Mouse (Mus musculus): ENCODE measurements around the gene Gm5426. TPM values are rescaled to one million over a fixed set of nuclear protein-coding genes. Genes with fewer than 3 reads are reported as not detected.
"Not testable (repeated sequence)": the region's sequence is repeated elsewhere in the genome, so short reads cannot be mapped to it uniquely, and the experiment has no call there.

Gene Gm5426
- total RNA-seq, 2 experiments from 2014 or later: not detected

DNA sequence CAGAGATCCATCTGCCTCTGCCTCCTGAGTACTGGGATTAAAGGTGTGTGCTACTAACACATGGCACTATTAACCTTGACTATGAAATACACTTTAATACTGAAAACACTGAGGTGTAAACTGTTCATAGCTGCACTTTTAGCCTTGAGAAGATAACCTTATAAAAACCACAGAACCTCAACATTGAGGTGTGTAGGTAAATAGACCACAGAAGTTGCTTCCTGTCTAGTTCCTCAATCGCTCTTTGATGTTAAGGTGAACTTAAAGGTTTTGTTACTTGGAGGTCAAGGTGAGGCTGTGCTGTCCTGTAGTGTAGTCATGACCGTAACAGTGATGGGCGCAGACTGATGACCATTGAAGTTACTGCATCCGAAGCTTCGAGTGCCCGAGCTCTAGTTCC, 5.3 kb upstream of the Gm5426 start:
- no peak for DNase-seq (ENCODE audit: low spot score in 2 of 2)
- intact Hi-C loops (cut with DNase I): loop anchor here (5.0 to 10.0 kb wide), 3 partner anchors 81 to 1554 kb away; partner anchors contain the start of gene Btg1

DNA sequence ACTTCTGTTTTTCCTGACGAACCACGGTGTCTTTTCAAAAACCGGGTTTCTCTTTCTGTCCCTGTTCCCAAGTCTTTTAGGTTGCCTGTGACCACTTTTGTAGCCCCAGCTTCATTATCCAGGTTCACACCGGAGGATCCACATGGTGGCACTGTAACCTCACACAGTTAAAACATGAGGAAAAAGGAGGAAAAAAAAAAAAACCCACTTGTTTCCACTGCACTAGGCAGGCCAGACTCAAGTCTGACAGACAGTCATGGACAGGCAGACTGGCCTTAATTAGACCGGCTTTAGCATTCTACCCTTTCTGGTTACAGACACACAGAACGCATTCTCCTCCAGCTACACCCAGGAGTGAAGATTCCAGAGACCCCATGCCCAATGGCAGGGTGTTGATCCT, 4.2 kb upstream of the Gm5426 start:
- DNase-seq (ENCODE audit: low spot score in 2 of 2): peak; percentile 65 to 72
- intact Hi-C loops (cut with DNase I): loop anchor here (1.0 to 10.0 kb wide), 5 partner anchors 80 to 1553 kb away; partner anchors contain the start of gene Btg1

DNA sequence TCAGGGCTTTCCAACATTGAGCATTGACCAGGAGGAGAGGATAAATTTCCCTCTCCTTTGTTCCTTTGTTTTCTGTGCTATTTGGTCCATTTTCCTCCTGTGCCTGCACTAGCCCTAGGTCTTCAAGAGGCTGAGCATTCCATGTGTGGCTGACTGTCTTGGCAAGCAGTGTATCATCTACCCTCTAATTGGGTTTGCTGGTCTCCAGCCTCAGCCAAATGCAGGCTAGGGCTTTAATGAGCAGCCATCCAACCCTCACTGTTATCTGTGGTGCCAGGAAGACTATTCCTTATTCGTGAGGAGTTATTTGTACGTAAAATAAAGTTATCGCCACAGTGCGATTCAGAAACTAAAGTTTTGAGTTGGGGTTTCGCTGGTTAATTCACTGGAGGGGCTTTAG, 2.2 kb downstream of the Gm5426 start:
- intact Hi-C loops (cut with DNase I): loop anchor here (10.0 kb wide), 1 partner anchor 1546 kb away; no protein-coding TSS in a partner anchor
- no peak for DNase-seq (ENCODE audit: low spot score in 2 of 2)

- DNase-seq (ENCODE audit: low spot score in 2 of 2): not testable (repeated sequence)
Measured at GRCm38 (mm10) chr10:96139274-96139673, 2.9 kb downstream of the Gm5426 start.

DNA sequence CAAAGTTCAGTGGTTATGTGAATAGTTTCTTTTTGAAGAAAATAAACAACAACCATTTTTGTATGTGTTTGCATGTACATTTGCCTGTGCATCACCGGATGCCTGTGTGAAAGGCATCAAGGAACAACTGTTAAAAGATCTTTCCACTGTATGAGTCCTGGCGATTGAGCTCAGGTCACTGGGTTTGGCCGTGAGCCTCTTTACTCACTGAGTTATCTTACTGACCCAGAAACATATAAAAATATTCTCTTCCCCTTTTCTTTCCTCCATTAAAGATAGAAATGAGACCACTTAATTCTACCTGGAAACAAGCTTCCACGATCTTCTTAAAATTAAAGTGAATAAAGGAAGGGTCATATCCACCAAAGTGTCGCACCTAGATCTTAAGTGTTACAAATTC, 10.2 kb downstream of the Gm5426 start:
- no peak for DNase-seq (ENCODE audit: low spot score in 2 of 2)
- intact Hi-C loops (cut with DNase I): no loop called here

More at GRCm38 (mm10) chr10:96139274-96139673, 2.9 kb downstream of the Gm5426 start:
- intact Hi-C loops (cut with DNase I): loop anchor here (10.0 kb wide), 1 partner anchor 1546 kb away; no protein-coding TSS in a partner anchor

DNA sequence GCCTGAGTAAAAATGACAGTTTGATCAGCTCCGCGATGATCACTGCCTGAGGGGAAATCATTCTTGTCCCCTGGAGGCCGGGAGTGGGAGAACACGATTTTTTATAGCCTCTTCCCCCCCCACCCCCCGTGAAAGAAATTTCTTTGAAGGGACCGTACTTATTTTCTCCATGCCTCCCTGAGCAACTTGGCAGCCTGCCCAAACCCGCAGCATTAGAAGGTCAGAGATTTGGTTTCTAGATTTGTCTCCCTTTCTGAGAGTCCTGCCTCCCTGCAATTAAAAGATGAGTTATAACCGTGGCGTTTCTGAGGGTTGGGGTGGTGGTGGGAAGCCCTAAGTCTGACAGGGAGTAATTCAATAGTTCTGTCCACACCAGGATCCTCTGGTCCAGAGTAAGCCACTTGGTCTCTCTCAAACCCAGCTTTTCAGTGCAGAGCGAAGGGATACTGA, 11.9 kb downstream of the Gm5426 start:
- intact Hi-C loops (cut with DNase I): no loop called here
- no peak for DNase-seq (ENCODE audit: low spot score in 2 of 2)

DNA sequence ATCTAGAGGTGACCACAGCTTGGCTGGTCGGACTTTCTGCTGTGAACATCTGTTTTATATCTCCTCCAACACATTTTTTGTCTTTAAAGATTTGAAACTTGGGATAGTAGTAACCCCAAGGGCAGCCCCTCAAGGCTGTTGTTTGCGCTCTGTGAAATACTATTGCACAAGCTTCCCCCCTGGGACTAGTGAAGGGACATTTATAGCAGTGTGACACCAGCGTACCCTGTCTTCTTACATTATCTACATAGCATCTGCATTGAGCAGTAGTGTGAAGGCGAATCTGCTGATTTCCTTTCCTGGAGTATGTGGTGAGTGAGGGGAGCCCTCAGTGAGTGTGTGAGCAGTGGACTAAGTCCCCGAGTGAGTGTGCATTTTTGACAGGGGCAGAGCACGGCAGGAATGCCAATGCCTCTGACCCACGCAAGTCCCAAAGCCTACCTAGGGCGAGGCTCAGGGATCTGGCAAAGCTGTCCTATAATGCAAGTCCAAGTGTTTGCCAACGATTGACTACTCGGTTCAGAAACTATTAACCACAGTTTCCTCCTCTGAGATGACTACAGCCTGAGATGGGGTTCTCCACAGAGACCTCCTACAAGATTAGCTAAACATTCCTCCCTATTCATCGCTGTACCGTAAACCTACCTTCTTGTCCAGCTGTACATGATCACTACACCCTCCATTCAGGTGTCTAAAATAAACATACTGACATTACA, 14.2 kb downstream of the Gm5426 start:
- DNase-seq (ENCODE audit: low spot score in 2 of 2): no peak
- intact Hi-C loops (cut with DNase I): no loop called here

- intact Hi-C loops (cut with DNase I): no loop called here
- DNase-seq (ENCODE audit: low spot score in 2 of 2): no peak
Measured at GRCm38 (mm10) chr10:96153315-96153714, 16.9 kb downstream of the Gm5426 start.

- intact Hi-C loops (cut with DNase I): no loop called here
- no peak for DNase-seq (ENCODE audit: low spot score in 2 of 2)
Measured at GRCm38 (mm10) chr10:96162975-96163706, 26.7 kb downstream of the Gm5426 start.

GRCm38 (mm10) chr10:96163791-96164190, 27.4 kb downstream of the Gm5426 start:
- DNase-seq (ENCODE audit: low spot score in 2 of 2): no peak
- intact Hi-C loops (cut with DNase I): no loop called here

- intact Hi-C loops (cut with DNase I): no loop called here
- no peak for DNase-seq (ENCODE audit: low spot score in 2 of 2)
Measured at GRCm38 (mm10) chr10:96165260-96165659, 28.9 kb downstream of the Gm5426 start.

DNA sequence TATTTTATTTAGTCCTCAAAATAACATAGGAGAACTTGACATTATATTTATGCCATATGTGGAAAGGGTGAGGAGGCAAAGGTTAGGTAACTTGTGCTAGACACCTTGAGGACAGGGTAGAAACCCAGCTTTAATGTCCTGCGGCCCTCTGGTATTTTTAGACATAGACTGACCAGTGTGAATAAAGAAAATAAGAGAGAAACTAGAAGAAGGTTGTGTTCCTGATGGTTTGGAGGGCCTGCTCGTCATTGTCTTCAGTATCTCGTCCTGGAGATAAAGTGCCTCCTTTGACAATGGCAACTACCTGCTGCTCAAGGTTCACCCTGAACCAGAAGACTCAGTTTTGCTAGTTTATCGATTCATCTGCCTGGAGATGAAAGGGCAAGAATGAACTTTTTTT, 32.6 kb downstream of the Gm5426 start:
- intact Hi-C loops (cut with DNase I): no loop called here
- DNase-seq (ENCODE audit: low spot score in 2 of 2): no peak

- DNase-seq (ENCODE audit: low spot score in 2 of 2): no peak
- intact Hi-C loops (cut with DNase I): no loop called here
Measured at GRCm38 (mm10) chr10:96171546-96171945, 35.1 kb downstream of the Gm5426 start.

DNA sequence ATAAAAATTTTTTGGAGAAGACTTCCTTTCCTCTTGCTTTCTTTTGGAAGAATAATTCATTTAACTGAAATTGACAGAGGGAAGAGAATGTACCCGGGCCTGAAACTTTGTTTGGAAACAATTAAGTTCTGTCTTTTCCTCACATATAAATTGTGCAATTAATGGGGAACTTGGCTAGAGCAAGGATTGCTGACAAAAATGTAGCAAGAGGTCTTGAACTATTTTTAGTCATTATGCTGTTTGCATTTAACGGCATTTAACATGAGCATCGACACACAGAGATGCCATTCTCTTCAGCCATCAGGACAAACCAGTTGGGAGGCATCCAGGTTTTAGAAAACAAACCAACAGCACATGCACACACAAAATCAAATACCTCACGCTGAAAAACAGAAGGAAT, 36.6 kb downstream of the Gm5426 start:
- DNase-seq (ENCODE audit: low spot score in 2 of 2): no peak
- intact Hi-C loops (cut with DNase I): no loop called here

GRCm38 (mm10) chr10:96173771-96174170, 37.4 kb downstream of the Gm5426 start:
- intact Hi-C loops (cut with DNase I): no loop called here
- no peak for DNase-seq (ENCODE audit: low spot score in 2 of 2)

GRCm38 (mm10) chr10:96176916-96177315, 40.5 kb downstream of the Gm5426 start:
- intact Hi-C loops (cut with DNase I): no loop called here

GRCm38 (mm10) chr10:96180554-96181397, 44.4 kb downstream of the Gm5426 start:
- intact Hi-C loops (cut with DNase I): no loop called here
- no peak for DNase-seq (ENCODE audit: low spot score in 2 of 2)

More at GRCm38 (mm10) chr10:96176916-96177315, 40.5 kb downstream of the Gm5426 start:
- no peak for DNase-seq (ENCODE audit: low spot score in 2 of 2)

DNA sequence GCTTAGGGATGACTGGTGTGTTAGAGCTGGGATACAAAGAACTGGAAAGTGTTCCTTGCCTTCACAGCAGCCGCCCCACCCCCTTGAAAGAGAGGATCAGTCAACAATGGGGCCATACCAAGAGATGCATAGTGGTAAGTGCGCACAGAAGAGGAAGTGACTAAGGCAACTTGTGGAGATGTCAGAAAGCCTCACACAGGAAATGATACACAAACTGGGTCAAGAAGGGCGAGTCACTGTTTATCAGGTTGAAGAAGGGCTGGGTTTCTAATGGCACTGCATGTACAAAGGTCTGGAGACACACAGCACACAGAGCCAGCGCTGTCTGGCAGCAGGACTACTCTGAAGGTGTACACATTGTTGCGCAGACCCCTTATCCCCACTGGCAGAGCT, 45.0 kb downstream of the Gm5426 start:
- intact Hi-C loops (cut with DNase I): no loop called here

GRCm38 (mm10) chr10:96181883-96182628, 45.7 kb downstream of the Gm5426 start:
- intact Hi-C loops (cut with DNase I): no loop called here

More for the DNA sequence above, 45.0 kb downstream of the Gm5426 start:
- no peak for DNase-seq (ENCODE audit: low spot score in 2 of 2)

More at GRCm38 (mm10) chr10:96181883-96182628, 45.7 kb downstream of the Gm5426 start:
- DNase-seq (ENCODE audit: low spot score in 2 of 2): peak in 1 of 2 experiments; percentile 18

Data from left cerebral cortex, postnatal 14 days (tissue).